14 mouse cellular contexts compared by ENCODE assay signal in genomic region chr5:73103657-73104056, GRCm38 (mm10).
DNase-seq lines count a peak whose midpoint lies in the region; ATAC-seq lines count a peak whose summit lies in the region.
"Had no signal": no experiment of that assay in that cellular context is flagged by ENCODE, and none has a peak within 500 bp of the region (broad histone marks: within the 10 kb centered on the region; RNA-seq: fewer than 3 reads in every experiment).

No protein-coding gene starts in this region.

- H3K9me3 ChIP-seq in intestine, embryonic 15.5 days, result no peaks in the 10 kb centered on the region
- H3K9me3 ChIP-seq in forebrain, embryonic 15.5 days, result no peaks in the 10 kb centered on the region
- no peaks in the 10 kb centered on the region for H3K9me3 ChIP-seq in hindbrain, embryonic 13.5 days
- H3K9me3 ChIP-seq: embryonic facial prominence, embryonic 12.5 days had no signal

- H3K4me1 ChIP-seq in intestine, embryonic 15.5 days (replicated peaks), result 0 out of 2 replicates have a peak, but pooled peaks cover 3% of the 10 kb centered on the region
- no peaks in the 10 kb centered on the region for H3K4me1 ChIP-seq in forebrain, embryonic 15.5 days
- H3K4me1 ChIP-seq in hindbrain, embryonic 13.5 days (replicated peaks), result no peaks in the 10 kb centered on the region
- H3K4me1 ChIP-seq: embryonic facial prominence, embryonic 12.5 days had no signal

- H3K36me3 ChIP-seq in intestine, embryonic 15.5 days, result peaks cover 20% of the 10 kb centered on the region
- peaks cover 63% of the 10 kb centered on the region for H3K36me3 ChIP-seq in forebrain, embryonic 15.5 days
- H3K36me3 ChIP-seq in hindbrain, embryonic 13.5 days, result peaks cover 72% of the 10 kb centered on the region

- DNase-seq in lung, adult 18-20 months, result peak; percentile 77 to 81
- no peak for DNase-seq in lung, postnatal 4 days
- peak; percentile 73 for DNase-seq in lung, postnatal 36 days
- peak; percentile 60 to 68 for DNase-seq in urinary bladder, postnatal 36 days (ENCODE audit: low spot score in 2 of 2)
- DNase-seq: cerebellum, adult 9-11 months; forebrain, postnatal 0 days; right cerebral cortex, postnatal 25 days had no signal

- peak; percentile 82 for ATAC-seq in intestine, embryonic 15.5 days
- no peak for ATAC-seq in forebrain, embryonic 15.5 days (replicated peaks)
- ATAC-seq in hindbrain, embryonic 13.5 days (ENCODE audit: low FRiP score), result no peak
- ATAC-seq: CD4-positive, CD25-positive, alpha-beta regulatory T cell, adult 4 months; forebrain, postnatal 0 days; hindbrain, embryonic 16.5 days had no signal

- no peak overlapping the region for H3K4me3 ChIP-seq in intestine, embryonic 15.5 days (replicated peaks)
- H3K4me3 ChIP-seq in forebrain, embryonic 15.5 days, result no peak overlapping the region
- H3K4me3 ChIP-seq in hindbrain, embryonic 13.5 days, result no peak overlapping the region
- H3K4me3 ChIP-seq: embryonic facial prominence, embryonic 12.5 days had no signal

- no peaks in the 10 kb centered on the region for H3K27me3 ChIP-seq in intestine, embryonic 15.5 days (replicated peaks)
- no peaks in the 10 kb centered on the region for H3K27me3 ChIP-seq in forebrain, embryonic 15.5 days
- no peaks in the 10 kb centered on the region for H3K27me3 ChIP-seq in hindbrain, embryonic 13.5 days
- H3K27me3 ChIP-seq: embryonic facial prominence, embryonic 12.5 days had no signal

- 63% methylated on average over 7 of the region's 7 CpGs for WGBS in intestine, embryonic 15.5 days
- WGBS in forebrain, embryonic 15.5 days, result 90% methylated on average over 7 of the region's 7 CpGs
- WGBS in hindbrain, embryonic 13.5 days, result 90% methylated on average over 7 of the region's 7 CpGs

- H3K9ac ChIP-seq in intestine, embryonic 15.5 days, result no peak overlapping the region
- no peak overlapping the region for H3K9ac ChIP-seq in forebrain, embryonic 15.5 days (replicated peaks)
- H3K9ac ChIP-seq in hindbrain, embryonic 13.5 days, result no peak overlapping the region
- H3K9ac ChIP-seq: embryonic facial prominence, embryonic 12.5 days; forebrain, postnatal 0 days had no signal

- H3K4me2 ChIP-seq in intestine, embryonic 15.5 days (replicated peaks), result no peak overlapping the region
- no peak overlapping the region for H3K4me2 ChIP-seq in forebrain, embryonic 15.5 days (replicated peaks)
- H3K4me2 ChIP-seq in hindbrain, embryonic 13.5 days, result no peak overlapping the region
- H3K4me2 ChIP-seq: embryonic facial prominence, embryonic 12.5 days had no signal

- no peak overlapping the region for H3K27ac ChIP-seq in intestine, embryonic 15.5 days
- no peak overlapping the region for H3K27ac ChIP-seq in forebrain, embryonic 15.5 days (replicated peaks)
- H3K27ac ChIP-seq in hindbrain, embryonic 13.5 days, result no peak overlapping the region
- H3K27ac ChIP-seq: embryonic facial prominence, embryonic 12.5 days; kidney, postnatal 0 days had no signal

Comparison
In these comparisons a context has a peak if more than half of its experiments do, and no peak if none do; other contexts are left out.
1. DNase-seq: peak in lung, adult 18-20 months (2 of 2), lung, postnatal 36 days (single experiment) and urinary bladder, postnatal 36 days (2 of 2); none in lung, postnatal 4 days (0 of 2).